Mouse (Mus musculus) mouse embryonic stem cell (cell line): Measurements from ENCODE around the gene Kmt5b.

Experiments
- in situ Hi-C, 2 experiments: fragments of 300-500 bp; cut with MboI; formaldehyde crosslinking; loops; 1 replicate in 1 of 2; 3 replicates in 1 of 2; pipeline ENCODE4 v1.14.3; 2019 to 2020; ENCODE audit warnings: low sequenced_read_pairs in 2 of 2, low pct_unique_long_range_greater_than_20kb in 1 of 2, mixed read lengths in 1 of 2; ENCODE audit not compliant: unreplicated experiment in 1 of 2

The Kmt5b gene

DNA sequence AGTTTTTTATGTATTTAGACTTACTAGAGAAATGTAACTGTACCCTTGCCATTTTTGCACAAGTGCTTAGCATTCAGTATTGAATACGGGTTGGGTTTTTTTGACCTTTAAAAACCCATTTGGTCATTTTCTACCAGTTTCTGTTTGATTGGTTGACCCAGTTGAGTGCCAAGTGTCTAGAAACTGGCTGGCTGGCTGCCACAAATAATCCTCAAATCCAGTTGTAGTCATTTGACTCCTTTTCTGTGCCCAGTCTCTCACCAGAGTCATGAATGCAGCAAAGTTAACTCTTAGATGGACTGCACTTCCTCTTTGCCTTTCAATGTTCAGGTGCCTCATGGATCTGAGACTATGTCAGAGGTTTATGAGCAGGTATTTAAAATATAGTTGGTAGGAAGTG is 86.7 kb downstream of the Kmt5b start:
- in situ Hi-C loops, result no loop called here

DNA sequence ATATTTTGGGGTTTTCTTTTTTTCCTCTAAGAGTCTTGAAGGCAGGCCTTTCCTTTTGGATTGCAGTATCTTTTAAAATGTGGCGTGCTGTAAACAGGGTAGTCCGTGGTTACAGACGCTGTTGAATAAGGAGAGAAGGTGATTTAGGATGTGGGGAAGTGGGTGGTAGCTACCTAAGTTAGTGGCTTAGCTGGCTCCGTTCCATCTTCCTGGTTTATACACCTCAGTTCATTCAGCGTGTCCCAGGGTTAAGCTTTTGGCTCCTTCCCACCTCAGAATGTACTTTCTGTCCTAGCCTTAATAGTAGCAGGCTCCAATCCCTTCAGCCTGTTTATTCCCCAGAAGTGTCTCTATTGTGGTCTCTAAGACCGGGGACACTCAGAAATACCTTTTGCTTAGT is 87.9 kb downstream of the Kmt5b start:
- in situ Hi-C loops, result no loop called here

DNA sequence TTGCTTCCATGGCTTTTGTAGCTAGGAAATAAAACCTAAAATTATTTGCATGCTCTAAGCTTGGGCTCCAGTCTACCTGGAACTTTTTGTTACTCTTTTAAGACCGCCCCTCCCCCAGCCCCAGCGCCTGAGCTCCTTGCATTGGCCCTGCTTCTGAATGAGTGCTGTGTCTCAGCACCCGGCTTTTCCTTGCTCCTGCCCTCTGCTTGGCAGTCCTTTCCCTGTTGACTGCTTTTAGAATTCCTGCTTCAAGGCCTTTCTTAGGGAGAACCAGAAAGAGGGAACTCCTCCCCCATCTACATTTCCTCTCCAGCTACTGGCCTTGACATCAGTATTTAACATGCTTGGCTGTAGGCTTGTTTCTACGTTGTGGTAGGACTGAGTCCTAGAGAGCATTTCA is 88.4 kb downstream of the Kmt5b start:
- in situ Hi-C loops, result no loop called here

DNA sequence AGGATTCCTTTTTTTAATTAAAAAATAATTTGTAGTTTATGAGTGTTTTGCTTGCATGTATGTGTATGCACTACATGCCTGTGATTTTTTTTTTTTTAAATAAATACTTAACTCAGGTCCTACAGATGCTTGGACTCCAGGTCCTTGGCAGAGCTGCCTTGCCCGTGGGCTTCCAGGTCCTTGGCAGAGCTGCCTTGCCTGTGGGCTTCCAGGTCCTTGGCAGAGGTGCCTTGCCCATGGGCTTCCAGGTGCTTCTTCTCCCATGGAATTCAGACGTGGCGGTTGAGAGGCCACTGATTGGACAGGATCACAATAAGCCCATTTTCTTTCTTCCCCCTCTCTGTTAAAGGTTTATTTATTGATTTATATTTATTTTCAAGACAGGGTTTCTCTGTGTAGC is 90.0 kb downstream of the Kmt5b start:
- in situ Hi-C loops, result no loop called here

DNA sequence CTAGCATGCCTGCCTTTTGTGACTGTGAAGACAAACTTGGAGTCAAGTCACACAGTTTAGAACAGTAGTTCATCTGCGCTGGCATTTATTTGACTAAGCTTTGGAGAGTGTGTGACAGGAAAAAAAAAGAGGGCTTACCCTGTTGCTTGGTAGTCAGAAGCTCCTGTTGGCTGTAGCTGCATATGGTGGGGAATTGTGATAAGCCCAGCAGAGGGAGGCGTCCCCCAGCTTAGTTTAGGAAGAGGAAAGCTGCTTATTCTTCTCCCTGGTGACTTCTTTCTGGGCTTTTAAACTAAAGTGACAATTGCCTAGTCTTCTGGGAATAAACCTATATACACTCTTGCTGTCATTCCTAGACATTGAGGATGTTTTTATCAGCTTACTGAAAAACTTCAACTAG is 95.5 kb downstream of the Kmt5b start:
- in situ Hi-C loops, result no loop called here

DNA sequence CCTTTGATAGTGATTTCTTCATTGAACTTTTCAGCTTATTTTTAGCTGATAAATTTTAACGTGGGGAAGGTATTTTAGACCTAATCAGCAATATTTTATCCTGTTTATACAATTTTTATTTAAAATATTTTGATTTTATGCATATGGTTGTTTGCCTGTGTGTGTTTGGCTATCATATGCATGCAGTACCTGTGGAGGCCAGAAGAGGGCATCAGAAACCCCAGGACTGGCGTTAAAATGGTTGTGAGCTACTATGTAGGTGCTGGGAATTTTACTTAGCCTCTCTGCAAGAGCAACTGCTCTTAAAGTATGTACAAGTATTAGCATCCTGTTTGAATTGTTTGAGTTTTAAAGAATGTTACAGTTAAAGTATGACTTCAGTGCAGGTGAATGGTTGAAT is 97.7 kb downstream of the Kmt5b start:
- in situ Hi-C loops, result no loop called here
